Mouse (Mus musculus): ENCODE data around the gene E2f8. TPM values are rescaled to one million over a fixed set of nuclear protein-coding genes. Genes with fewer than 3 reads are reported as not detected.

The E2f8 gene
- total and polyA plus RNA-seq, 3 experiments = 8.9 to 49.4 (median 39.3) TPM

GRCm38 (mm10) chr7:48836949-48837348 is 44.4 kb downstream of the E2f8 start:
- peak; percentile 25 for DNase-seq (ENCODE audit: low read depth, low spot score)
- Histone ChIP-seq H3K9me3 (replicated peaks; ENCODE audit: insufficient read depth, low read length) (no peaks in the 10 kb centered on the region), H3K27me3 (ENCODE audit: control insufficient read depth in 1 of 2, insufficient read depth in 2 of 2, low read length in 2 of 2) (no peaks in the 10 kb centered on the region), H3K79me2 (ENCODE audit: control insufficient read depth, insufficient read depth, low read length, poor library complexity) (no peaks in the 10 kb centered on the region), H3K36me3 (ENCODE audit: control insufficient read depth in 1 of 2, insufficient read depth in 2 of 2, low read length in 2 of 2) (no peaks in the 10 kb centered on the region), H3K27ac (ENCODE audit: control insufficient read depth, low read depth, low read length) (no peak overlapping the region), H3K9ac (ENCODE audit: control insufficient read depth, low read depth, low read length, poor library complexity, severe bottlenecking) (no peak overlapping the region), H3K4me1 (ENCODE audit: control insufficient read depth in 1 of 2, insufficient read depth in 2 of 2, low read length in 2 of 2) (peaks cover 0 to 3% of the 10 kb centered on the region in 2 experiments; a peak in 1 of 4 replicates), H3K4me3 (ENCODE audit: control insufficient read depth in 1 of 2, insufficient read depth in 1 of 2, low read depth in 2 of 2, low read length in 2 of 2) (no peak overlapping the region)
- TF ChIP-seq ELF1 (IDR thresholded peaks at IDR 0.05; ENCODE audit: low read depth, low read length) (no peak), CHD2 (IDR thresholded peaks at IDR 0.05; ENCODE audit: low read length) (no peak), NELFE (IDR thresholded peaks at IDR 0.05; ENCODE audit: low read depth, low read length) (no peak), EP300 (IDR thresholded peaks at IDR 0.05; ENCODE audit: low read depth in 1 of 2, low read length in 2 of 2) (no peak), POLR2A (IDR thresholded peaks at IDR 0.05; ENCODE audit: control insufficient read depth in 1 of 2, insufficient read depth in 1 of 2, low read depth in 1 of 2, low read length in 2 of 2, poor library complexity in 1 of 2) (no peak), USF1 (IDR thresholded peaks at IDR 0.05; ENCODE audit: low read depth, low read length) (no peak), UBTF (IDR thresholded peaks at IDR 0.05; ENCODE audit: borderline replicate concordance, insufficient read depth, low read depth, low read length) (no peak), POLR2AphosphoS5 (IDR thresholded peaks at IDR 0.05; ENCODE audit: borderline replicate concordance, low read depth, low read length) (no peak), CHD1 (IDR thresholded peaks at IDR 0.05; ENCODE audit: low read depth, low read length) (no peak), MAZ (IDR thresholded peaks at IDR 0.05; ENCODE audit: low read depth, low read length) (no peak), USF2 (IDR thresholded peaks at IDR 0.05; ENCODE audit: borderline replicate concordance in 1 of 2, insufficient read depth in 1 of 2, low read depth in 1 of 2, low read length in 2 of 2) (no peak), ETS1 (IDR thresholded peaks at IDR 0.05; ENCODE audit: low read depth, low read length) (no peak), HCFC1 (IDR thresholded peaks at IDR 0.05; ENCODE audit: low read depth, low read length) (no peak), MYB (IDR thresholded peaks at IDR 0.05; ENCODE audit: low read depth, low read length) (no peak), RCOR1 (IDR thresholded peaks at IDR 0.05; ENCODE audit: low read depth, low read length) (no peak), GABPA (IDR thresholded peaks at IDR 0.05; ENCODE audit: low read depth, low read length) (no peak), SMC3 (IDR thresholded peaks at IDR 0.05; ENCODE audit: low read depth, low read length) (no peak), MXI1 (IDR thresholded peaks at IDR 0.05; ENCODE audit: low read depth, low read length) (no peak), ZKSCAN1 (IDR thresholded peaks at IDR 0.05; ENCODE audit: low read depth, low read length) (no peak)

GRCm38 (mm10) chr7:48834989-48835626 is 46.3 kb downstream of the E2f8 start:
- peaks cover 0 to 4% of the 10 kb centered on the region in 2 experiments; a peak in 2 of 4 replicates for H3K36me3 ChIP-seq (ENCODE audit: control insufficient read depth in 1 of 2, insufficient read depth in 2 of 2, low read length in 2 of 2)
- H3K79me2 ChIP-seq (ENCODE audit: control insufficient read depth, insufficient read depth, low read length, poor library complexity) = no peaks in the 10 kb centered on the region
- no peaks in the 10 kb centered on the region for H3K9me3 ChIP-seq (replicated peaks; ENCODE audit: insufficient read depth, low read length)
- DNase-seq (ENCODE audit: low read depth, low spot score) = no peak
- no peaks in the 10 kb centered on the region for H3K27me3 ChIP-seq (ENCODE audit: control insufficient read depth in 1 of 2, insufficient read depth in 2 of 2, low read length in 2 of 2)
- no peak overlapping the region for H3K4me3 ChIP-seq (ENCODE audit: control insufficient read depth in 1 of 2, insufficient read depth in 1 of 2, low read depth in 2 of 2, low read length in 2 of 2)
- no peak for TF ChIP-seq NELFE (IDR thresholded peaks at IDR 0.05; ENCODE audit: low read depth, low read length)
- no peak for TF ChIP-seq ELF1 (IDR thresholded peaks at IDR 0.05; ENCODE audit: low read depth, low read length)
- no peak for TF ChIP-seq JUND (IDR thresholded peaks at IDR 0.05; ENCODE audit: low read depth, low read length)
- no peak for TF ChIP-seq ZMIZ1 (IDR thresholded peaks at IDR 0.05; ENCODE audit: low read depth, low read length)
- no peak for TF ChIP-seq EP300 (IDR thresholded peaks at IDR 0.05; ENCODE audit: low read depth in 1 of 2, low read length in 2 of 2)
- TF ChIP-seq MYB (IDR thresholded peaks at IDR 0.05; ENCODE audit: low read depth, low read length) = no peak
- TF ChIP-seq MEF2A (IDR thresholded peaks at IDR 0.05; ENCODE audit: extremely low read depth, insufficient replicate concordance, low read depth, low read length, poor library complexity, severe bottlenecking) = no peak
- no peak for TF ChIP-seq CHD2 (IDR thresholded peaks at IDR 0.05; ENCODE audit: low read length)
- no peak for TF ChIP-seq UBTF (IDR thresholded peaks at IDR 0.05; ENCODE audit: borderline replicate concordance, insufficient read depth, low read depth, low read length)
- TF ChIP-seq USF1 (IDR thresholded peaks at IDR 0.05; ENCODE audit: low read depth, low read length) = no peak
- TF ChIP-seq RCOR1 (IDR thresholded peaks at IDR 0.05; ENCODE audit: low read depth, low read length) = no peak
- no peak for TF ChIP-seq MAX (IDR thresholded peaks at IDR 0.05; ENCODE audit: low read length)
- TF ChIP-seq GATA1 (IDR thresholded peaks at IDR 0.05; ENCODE audit: low read depth, low read length) = no peak
- no peak for TF ChIP-seq ETS1 (IDR thresholded peaks at IDR 0.05; ENCODE audit: low read depth, low read length)
- no peak for TF ChIP-seq TAL1 (IDR thresholded peaks at IDR 0.05; ENCODE audit: low read length)
- no peak for TF ChIP-seq POLR2A (IDR thresholded peaks at IDR 0.05; ENCODE audit: control insufficient read depth in 1 of 2, insufficient read depth in 1 of 2, low read depth in 1 of 2, low read length in 2 of 2, poor library complexity in 1 of 2)
- H3K4me1 ChIP-seq (ENCODE audit: control insufficient read depth in 1 of 2, insufficient read depth in 2 of 2, low read length in 2 of 2) = peaks cover 0 to 6% of the 10 kb centered on the region in 2 experiments; a peak in 2 of 4 replicates
- H3K9ac ChIP-seq (ENCODE audit: control insufficient read depth, low read depth, low read length, poor library complexity, severe bottlenecking) = no peak overlapping the region
- no peak overlapping the region for H3K27ac ChIP-seq (ENCODE audit: control insufficient read depth, low read depth, low read length)

Data from MEL (cell line).